Mouse (Mus musculus) right cerebral cortex, adult 18-20 months (tissue): ENCODE results near the gene Slx.
"Not testable (repeated sequence)": the region's sequence is repeated elsewhere in the genome, so short reads cannot be mapped to it uniquely, and the experiment has no call there.

Experiments
- DNase-seq: peaks from one replicate; pipeline ENCODE4 v3.0.0; 2022; ENCODE audit warnings: mixed read lengths

The Slx gene

DNA sequence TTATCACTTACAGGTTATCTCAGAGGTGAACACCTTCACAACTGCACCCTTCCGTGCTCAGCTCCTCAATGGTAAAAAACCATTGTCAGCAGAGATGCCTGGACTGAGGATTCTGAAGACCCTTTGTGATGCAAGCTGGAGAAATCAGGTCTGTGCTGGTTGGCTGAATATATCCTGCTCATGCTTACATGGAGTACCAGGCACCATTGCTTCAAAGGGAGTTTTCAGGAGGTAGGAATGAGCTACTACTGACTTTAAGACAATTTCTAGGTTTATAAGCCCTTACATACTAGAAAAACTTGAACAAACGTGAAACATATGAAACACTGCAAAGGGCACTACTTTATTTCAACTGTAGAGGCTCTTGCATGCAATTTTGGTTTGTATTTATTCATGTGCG lies at the start of gene Slx:
Gene Slx (minus strand): TSS at position 101 of the 400 bp plus-strand sequence.
- DNase-seq = not testable (repeated sequence)
